Mouse (Mus musculus): Measurements from ENCODE around the gene Atp6v0d1. TPM values are rescaled to one million over a fixed set of nuclear protein-coding genes. Genes with fewer than 3 reads are reported as not detected.

The Atp6v0d1 gene
- polyA plus RNA-seq, 1 experiment from 2014 or later: 143 TPM

GRCm38 (mm10) chr8:105516018-105516645 is 49.7 kb downstream of the Atp6v0d1 start:
- Histone ChIP-seq H3K9me3 (no peaks in the 10 kb centered on the region), H3K4me2 (replicated peaks) (peak overlapping the region; percentile 50), H3K36me3 (no peaks in the 10 kb centered on the region), H3K27ac (no peak overlapping the region), H3K9ac (no peak overlapping the region; the same call in 1 of the 2 replicates), H3K27me3 (replicated peaks) (peaks cover 10% of the 10 kb centered on the region; the same call in 1 of the 2 replicates), H3K4me1 (peaks cover 48% of the 10 kb centered on the region), H3K4me3 (no peak overlapping the region)
- peak; percentile 22; the same call in 1 of the 2 replicates for ATAC-seq (ENCODE audit: low FRiP score, low read depth)
- WGBS: 11% methylated on average over 12 of the region's 12 CpGs

GRCm38 (mm10) chr8:105514656-105515055 is 51.2 kb downstream of the Atp6v0d1 start:
- peaks cover 34% of the 10 kb centered on the region for H3K4me1 ChIP-seq
- WGBS: 85% methylated on average over 5 of the region's 5 CpGs

DNA sequence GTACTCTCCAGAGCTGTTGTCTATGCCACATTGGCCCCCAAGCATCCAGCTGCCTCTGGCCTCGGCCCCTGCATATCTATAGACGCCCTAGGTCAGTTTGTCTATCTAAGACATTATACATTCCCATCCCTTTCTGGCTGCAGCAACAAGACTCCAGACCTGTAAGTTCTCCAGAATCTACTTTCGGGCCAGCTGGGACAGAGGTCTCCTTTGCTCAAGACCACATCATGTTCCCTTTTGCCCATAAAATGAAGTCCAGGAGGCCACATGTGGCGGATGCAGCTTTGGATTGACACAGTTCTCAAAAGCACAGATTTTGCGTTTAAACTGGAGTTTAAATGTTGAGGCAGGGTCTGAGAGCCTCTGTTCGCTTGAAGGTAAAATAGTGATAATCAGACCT is 51.7 kb downstream of the Atp6v0d1 start:
- peaks cover 10% of the 10 kb centered on the region; the same call in 1 of the 2 replicates for H3K27me3 ChIP-seq (replicated peaks)
- no peak overlapping the region for H3K4me3 ChIP-seq
- H3K9ac ChIP-seq: no peak overlapping the region
- ATAC-seq (ENCODE audit: low FRiP score, low read depth): no peak
- H3K4me2 ChIP-seq (replicated peaks): no peak overlapping the region
- peaks cover 34% of the 10 kb centered on the region for H3K4me1 ChIP-seq
- H3K27ac ChIP-seq: no peak overlapping the region
- no peaks in the 10 kb centered on the region for H3K36me3 ChIP-seq
- 85% methylated on average over 6 of the region's 6 CpGs for WGBS
- no peaks in the 10 kb centered on the region for H3K9me3 ChIP-seq

More at GRCm38 (mm10) chr8:105514656-105515055, 51.2 kb downstream of the Atp6v0d1 start:
- Histone ChIP-seq H3K27me3 (replicated peaks) (peaks cover 10% of the 10 kb centered on the region; the same call in 1 of the 2 replicates), H3K9me3 (no peaks in the 10 kb centered on the region), H3K36me3 (no peaks in the 10 kb centered on the region), H3K27ac (no peak overlapping the region), H3K9ac (no peak overlapping the region), H3K4me3 (no peak overlapping the region), H3K4me2 (replicated peaks) (no peak overlapping the region)
- ATAC-seq (ENCODE audit: low FRiP score, low read depth): no peak

DNA sequence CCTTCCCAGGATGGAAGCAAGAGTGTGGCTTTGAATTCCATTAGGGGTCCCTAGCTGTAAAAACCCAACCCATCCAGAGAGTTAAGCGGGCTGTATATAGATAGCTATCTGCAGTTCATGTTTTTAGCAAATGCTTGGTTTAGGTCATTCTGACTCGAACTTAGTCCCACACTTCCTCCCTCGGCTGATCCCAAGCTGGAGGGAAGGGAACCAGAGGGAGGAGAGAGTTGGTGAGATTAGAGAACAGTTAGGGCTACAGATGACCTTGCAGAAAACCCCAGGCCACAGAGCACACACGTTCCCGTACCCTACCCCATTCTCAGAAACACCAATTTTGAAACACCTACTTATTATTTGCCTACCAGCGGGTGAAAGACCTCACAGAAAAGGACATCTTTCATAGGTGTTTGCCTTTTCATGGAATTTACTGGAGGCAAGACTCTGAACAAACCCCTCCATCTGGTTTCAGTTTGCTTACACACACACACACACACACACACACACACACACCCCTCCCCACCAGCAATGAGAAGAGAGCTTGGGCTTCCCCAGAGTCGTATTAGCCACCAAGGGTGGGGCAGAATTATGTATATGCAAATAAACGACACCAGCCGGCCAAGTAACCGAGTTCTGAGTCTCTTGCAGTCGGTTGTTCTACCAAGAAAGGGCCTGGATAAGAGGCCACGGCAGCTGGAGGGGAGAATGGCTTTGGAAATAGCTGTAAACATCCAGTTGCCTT is 55.7 kb downstream of the Atp6v0d1 start:
- Histone ChIP-seq H3K4me2 (replicated peaks) (no peak overlapping the region), H3K4me3 (no peak overlapping the region), H3K9me3 (no peaks in the 10 kb centered on the region), H3K4me1 (peaks cover 10% of the 10 kb centered on the region; the same call in 1 of the 2 replicates), H3K36me3 (no peaks in the 10 kb centered on the region), H3K27me3 (replicated peaks) (no peaks in the 10 kb centered on the region), H3K27ac (no peak overlapping the region), H3K9ac (no peak overlapping the region)
- no peak for ATAC-seq (ENCODE audit: low FRiP score, low read depth)
- 56% methylated on average over 12 of the region's 12 CpGs for WGBS

GRCm38 (mm10) chr8:105508758-105509157 is 57.1 kb downstream of the Atp6v0d1 start:
- Histone ChIP-seq H3K4me3 (no peak overlapping the region), H3K36me3 (no peaks in the 10 kb centered on the region), H3K27me3 (replicated peaks) (no peaks in the 10 kb centered on the region), H3K9ac (no peak overlapping the region), H3K9me3 (no peaks in the 10 kb centered on the region), H3K27ac (no peak overlapping the region), H3K4me2 (replicated peaks) (no peak overlapping the region), H3K4me1 (peaks cover 10% of the 10 kb centered on the region; the same call in 1 of the 2 replicates)
- ATAC-seq (ENCODE audit: low FRiP score, low read depth): no peak
- 77% methylated on average over 1 of the region's 2 CpGs for WGBS

- 78% methylated on average over 6 of the region's 6 CpGs for WGBS
- no peak for ATAC-seq (ENCODE audit: low FRiP score, low read depth)
- Histone ChIP-seq H3K4me1 (peaks cover 10% of the 10 kb centered on the region; the same call in 1 of the 2 replicates), H3K27me3 (replicated peaks) (no peaks in the 10 kb centered on the region), H3K9ac (no peak overlapping the region), H3K9me3 (no peaks in the 10 kb centered on the region), H3K4me3 (no peak overlapping the region), H3K27ac (no peak overlapping the region), H3K4me2 (replicated peaks) (no peak overlapping the region), H3K36me3 (no peaks in the 10 kb centered on the region)
Measured at GRCm38 (mm10) chr8:105506977-105507376, 58.9 kb downstream of the Atp6v0d1 start.

- H3K27me3 ChIP-seq (replicated peaks): no peaks in the 10 kb centered on the region
- H3K4me2 ChIP-seq (replicated peaks): no peak overlapping the region
- no peak for ATAC-seq (ENCODE audit: low FRiP score, low read depth)
- H3K36me3 ChIP-seq: no peaks in the 10 kb centered on the region
- H3K4me3 ChIP-seq: no peak overlapping the region
- H3K9ac ChIP-seq: no peak overlapping the region
- no peaks in the 10 kb centered on the region for H3K9me3 ChIP-seq
- peaks cover 10% of the 10 kb centered on the region; the same call in 1 of the 2 replicates for H3K4me1 ChIP-seq
- no peak overlapping the region for H3K27ac ChIP-seq
- 89% methylated on average over 3 of the region's 3 CpGs for WGBS
Measured at GRCm38 (mm10) chr8:105504617-105505016, 61.2 kb downstream of the Atp6v0d1 start.

- Histone ChIP-seq H3K4me1 (peaks cover 15% of the 10 kb centered on the region), H3K9ac (no peak overlapping the region), H3K4me3 (no peak overlapping the region), H3K27ac (no peak overlapping the region), H3K9me3 (no peaks in the 10 kb centered on the region), H3K4me2 (replicated peaks) (no peak overlapping the region), H3K36me3 (no peaks in the 10 kb centered on the region), H3K27me3 (replicated peaks) (no peaks in the 10 kb centered on the region)
- WGBS: 76% methylated on average over 12 of the region's 12 CpGs
- ATAC-seq (ENCODE audit: low FRiP score, low read depth): no peak
Measured at GRCm38 (mm10) chr8:105499787-105500186, 66.1 kb downstream of the Atp6v0d1 start.

- Histone ChIP-seq H3K4me3 (peak within 1 kb of the TSS; percentile 80), H3K4me1 (peaks cover 15% of the 10 kb centered on the region), H3K36me3 (no peaks in the 10 kb centered on the region), H3K9me3 (no peaks in the 10 kb centered on the region), H3K27ac (peak within 1 kb of the TSS; percentile 33; the same call in 1 of the 2 replicates), H3K4me2 (replicated peaks) (peak within 1 kb of the TSS; percentile 96), H3K27me3 (replicated peaks) (no peaks in the 10 kb centered on the region), H3K9ac (peak within 1 kb of the TSS; percentile 81)
- under 1% methylated on average over 68 of the region's 68 CpGs for WGBS
- ATAC-seq (ENCODE audit: low FRiP score, low read depth): peak; percentile 88
Measured at GRCm38 (mm10) chr8:105496439-105497180, 69.2 kb downstream of the Atp6v0d1 start, which contains the start of gene Zdhhc1. Gene Zdhhc1 (minus strand): TSS chr8:105496902.

DNA sequence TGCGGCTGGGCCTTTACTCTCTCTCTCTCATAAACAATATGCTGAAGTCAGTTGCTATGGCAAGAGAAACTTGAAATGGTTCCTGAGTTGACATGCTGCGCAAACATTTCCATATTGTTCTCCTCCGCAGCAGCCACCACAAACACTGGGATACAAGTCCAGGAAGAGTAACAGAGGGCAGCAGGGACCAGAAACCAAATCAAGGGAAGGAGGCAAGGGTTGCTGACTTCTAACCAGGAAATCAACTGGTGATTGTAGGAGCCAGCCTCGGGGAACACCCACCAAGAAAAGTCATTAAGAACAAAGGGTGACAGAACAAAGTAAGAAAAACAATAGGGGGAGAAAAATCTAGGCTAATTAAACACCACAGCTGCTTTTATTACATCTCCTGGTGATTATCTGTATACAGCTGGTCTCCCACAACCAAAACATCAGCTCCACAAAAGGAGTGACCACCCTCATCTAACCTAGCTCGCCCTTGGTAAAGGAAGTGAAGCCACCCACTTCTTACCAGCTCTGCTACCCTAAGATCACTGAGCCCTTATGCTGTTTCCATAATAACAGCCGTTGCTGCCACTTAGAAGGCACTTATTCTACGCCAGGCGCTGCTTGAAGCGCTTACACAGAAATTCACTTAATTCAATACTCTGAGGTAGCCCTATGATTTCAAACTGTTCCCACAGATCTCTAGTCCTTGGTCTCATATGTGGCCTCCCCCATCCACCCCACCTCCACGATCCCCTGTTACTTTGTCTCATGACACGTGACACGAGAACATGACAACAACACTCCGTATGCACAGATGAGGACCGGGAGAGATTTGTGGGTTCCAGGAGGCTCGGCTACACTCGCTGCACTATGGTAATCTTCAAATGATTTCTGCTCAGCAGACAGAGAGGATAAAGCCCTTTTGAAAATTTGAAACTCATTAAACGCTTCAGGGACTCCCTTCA is 70.2 kb downstream of the Atp6v0d1 start:
- Histone ChIP-seq H3K4me3 (peak overlapping the region; percentile 80), H3K27me3 (replicated peaks) (no peaks in the 10 kb centered on the region), H3K27ac (no peak overlapping the region), H3K4me2 (replicated peaks) (peak overlapping the region; percentile 96), H3K4me1 (peaks cover 15% of the 10 kb centered on the region), H3K36me3 (no peaks in the 10 kb centered on the region), H3K9ac (peak overlapping the region; percentile 81; the same call in 1 of the 2 replicates), H3K9me3 (no peaks in the 10 kb centered on the region)
- 0 out of 2 replicates have a peak, but pooled peaks have one; percentile 49 for ATAC-seq (ENCODE audit: low FRiP score, low read depth)
- 24% methylated on average over 17 of the region's 17 CpGs for WGBS

DNA sequence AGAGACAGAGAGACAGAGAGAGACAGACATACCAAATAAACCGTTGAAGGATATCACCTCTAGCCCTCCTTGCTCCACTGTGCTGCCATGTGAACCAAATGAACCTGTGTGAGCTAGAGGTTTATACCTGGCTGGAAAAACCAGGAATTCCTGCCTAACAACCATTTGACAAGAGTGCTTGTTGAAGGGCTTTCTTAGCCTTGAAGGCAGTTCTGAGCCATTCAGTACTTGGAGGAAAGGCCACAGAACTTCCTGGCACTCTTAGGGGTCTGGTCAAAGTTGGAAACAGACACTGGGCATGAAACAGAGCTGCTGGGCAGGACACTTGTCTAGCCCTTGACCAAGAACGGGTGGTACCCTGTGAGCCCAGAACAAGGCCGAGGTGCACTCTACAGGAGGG is 71.3 kb downstream of the Atp6v0d1 start:
- Histone ChIP-seq H3K4me1 (peaks cover 15% of the 10 kb centered on the region), H3K27ac (no peak overlapping the region), H3K9me3 (no peaks in the 10 kb centered on the region), H3K27me3 (replicated peaks) (no peaks in the 10 kb centered on the region), H3K4me2 (replicated peaks) (no peak overlapping the region), H3K9ac (no peak overlapping the region), H3K4me3 (no peak overlapping the region), H3K36me3 (no peaks in the 10 kb centered on the region)
- no peak for ATAC-seq (ENCODE audit: low FRiP score, low read depth)
- 82% methylated on average over 3 of the region's 3 CpGs for WGBS
